Mouse (Mus musculus) liver, adult 2 months (tissue): ENCODE results near the gene Scgb1a1.

Experiments used
- CTCF ChIP-seq: fragments of 200-500 bp; IDR thresholded peaks from 2 replicates; pipeline ENCODE4 v1.5.1; 2011; ENCODE audit warnings: low read depth, low read length, control low read depth
- POLR2A ChIP-seq: fragments of 200-500 bp; IDR thresholded peaks from 2 replicates; pipeline ENCODE4 v1.6.1; 2011; ENCODE audit warnings: low read length, control low read depth; ENCODE audit not compliant: insufficient read depth; ENCODE audit errors: extremely low read depth

DNA sequence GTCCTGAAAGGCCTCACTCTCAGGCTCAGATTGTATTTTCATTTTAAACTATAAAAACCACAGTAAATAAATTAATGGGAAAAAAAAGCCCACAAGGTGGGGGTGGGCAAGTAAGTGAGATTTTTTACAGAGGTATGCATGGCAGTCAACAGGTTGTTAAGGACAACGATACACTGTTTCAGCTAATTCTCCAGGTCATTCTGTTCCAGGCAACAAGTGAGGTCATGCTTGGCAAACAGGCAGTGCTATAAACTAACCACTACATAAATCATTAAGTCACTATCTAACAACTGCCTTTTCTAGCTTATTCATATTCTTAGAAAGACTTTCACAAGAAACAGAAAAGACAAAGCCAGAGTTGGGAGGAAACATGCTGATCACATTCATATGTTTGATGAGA lies 42.2 kb upstream of the Scgb1a1 start:
- TF ChIP-seq POLR2A (no peak), CTCF (no peak)
